Mouse (Mus musculus) lung, adult 2 months (tissue): ENCODE measurements at regions not wholly inside any gene's neighbourhood (a gene's known extent, or its start where the extent isn't known, plus 50 kb on each side); places are given as distances from the start of the nearest gene placed in this dataset.

ENCODE experiments used
- DNase-seq: peaks from one replicate; pipeline ENCODE4 v3.0.0; 2022
- H3K4me1 ChIP-seq: fragments of 200-500 bp; 2 replicates; pipeline ENCODE4 v1.6.1; 2011; ENCODE audit warnings: low read length; ENCODE audit not compliant: control insufficient read depth, insufficient read depth
- H3K4me3 ChIP-seq: fragments of 200-500 bp; replicated peaks from 2 replicates; pipeline ENCODE3; 2011; ENCODE audit warnings: low read depth, mild to moderate bottlenecking, control low read depth, low read length; ENCODE audit errors: extremely low read depth
- CTCF ChIP-seq: fragments of 200-500 bp; IDR thresholded peaks from 2 replicates; pipeline ENCODE4 v1.5.1; 2011; ENCODE audit warnings: mild to moderate bottlenecking, low read length, control low read depth; ENCODE audit not compliant: insufficient read depth
- POLR2A ChIP-seq: fragments of 200-500 bp; IDR thresholded peaks from 2 replicates; pipeline ENCODE4 v1.6.1; 2011; ENCODE audit warnings: low read depth, mild to moderate bottlenecking, control low read depth, low read length, borderline replicate concordance; ENCODE audit errors: extremely low read depth
- WGBS: fragments of 180-500 bp; shearing (Covaris S2); methylation state at CpG from one replicate; pipeline ENCODE4 v1.1.7; 2018; 5-methylcytosine and 5-hydroxymethylcytosine counted together

- 82% methylated on average over 13 of the region's 13 CpGs for WGBS
- H3K4me1 ChIP-seq, result peaks cover 3% of the 10 kb centered on the region; the same call in 1 of the 2 replicates
- TF ChIP-seq CTCF (no peak), POLR2A (no peak)
- no peak for DNase-seq
- H3K4me3 ChIP-seq, result no peak overlapping the region
These were observed 72.7 kb upstream of the Parp11 start for GRCm38 (mm10) chr6:127373797-127374463.

- no peak for DNase-seq
- Histone ChIP-seq H3K4me1 (peaks cover 3% of the 10 kb centered on the region; the same call in 1 of the 2 replicates), H3K4me3 (no peak overlapping the region)
- TF ChIP-seq CTCF (no peak), POLR2A (no peak)
- WGBS, result 31% methylated on average over 12 of the region's 12 CpGs
These were observed 72.0 kb upstream of the Parp11 start for GRCm38 (mm10) chr6:127374464-127375143.

- Histone ChIP-seq H3K4me3 (no peak overlapping the region), H3K4me1 (peaks cover 3% of the 10 kb centered on the region; the same call in 1 of the 2 replicates)
- DNase-seq, result no peak
- TF ChIP-seq POLR2A (no peak), CTCF (no peak)
- WGBS, result 73% methylated on average over 2 of the region's 2 CpGs
These were observed 71.5 kb upstream of the Parp11 start for GRCm38 (mm10) chr6:127375144-127375529.

GRCm38 (mm10) chr6:127375711-127376199 is 70.9 kb upstream of the Parp11 start:
- Histone ChIP-seq H3K4me1 (peaks cover 3% of the 10 kb centered on the region; the same call in 1 of the 2 replicates), H3K4me3 (no peak overlapping the region)
- TF ChIP-seq POLR2A (no peak), CTCF (no peak)
- 35% methylated on average over 8 of the region's 8 CpGs for WGBS
- DNase-seq, result no peak

GRCm38 (mm10) chr6:127378701-127379100 is 67.9 kb upstream of the Parp11 start:
- WGBS, result 95% methylated on average over 1 of the region's 1 CpGs
- no peak overlapping the region for H3K4me3 ChIP-seq
- TF ChIP-seq POLR2A (no peak), CTCF (no peak)
- peaks cover 3% of the 10 kb centered on the region; the same call in 1 of the 2 replicates for H3K4me1 ChIP-seq
- no peak for DNase-seq

- TF ChIP-seq POLR2A (no peak), CTCF (peak; percentile 45)
- peaks cover 3% of the 10 kb centered on the region; the same call in 1 of the 2 replicates for H3K4me1 ChIP-seq
- WGBS, result 4% methylated on average over 4 of the region's 4 CpGs
- DNase-seq, result peak; percentile 25
- no peak overlapping the region for H3K4me3 ChIP-seq
These were observed 67.1 kb upstream of the Parp11 start for GRCm38 (mm10) chr6:127379511-127379910.

GRCm38 (mm10) chr6:127381148-127381888 is 65.3 kb upstream of the Parp11 start:
- Histone ChIP-seq H3K4me3 (no peak overlapping the region), H3K4me1 (no peaks in the 10 kb centered on the region)
- 77% methylated on average over 2 of the region's 2 CpGs for WGBS
- DNase-seq, result no peak
- TF ChIP-seq POLR2A (no peak), CTCF (no peak)

GRCm38 (mm10) chr6:127391258-127392011 is 55.2 kb upstream of the Parp11 start:
- no peak overlapping the region for H3K4me3 ChIP-seq
- DNase-seq, result no peak
- TF ChIP-seq CTCF, result no peak
- TF ChIP-seq POLR2A, result no peak
- no peaks in the 10 kb centered on the region; the same call in 1 of the 2 replicates for H3K4me1 ChIP-seq
- 89% methylated on average over 15 of the region's 15 CpGs for WGBS

GRCm38 (mm10) chr6:127392012-127392798 is 54.4 kb upstream of the Parp11 start:
- 67% methylated on average over 12 of the region's 12 CpGs for WGBS
- no peak for DNase-seq
- Histone ChIP-seq H3K4me1 (no peaks in the 10 kb centered on the region; the same call in 1 of the 2 replicates), H3K4me3 (no peak overlapping the region)
- TF ChIP-seq POLR2A (no peak), CTCF (no peak)
